Mouse (Mus musculus): ENCODE results near the gene Eif4e2.
A peak's percentile ranks its signal among the peaks of the same experiment; 100 is the strongest.

The Eif4e2 gene

GRCm38 (mm10) chr1:87263257-87263656 is 49.5 kb downstream of the Eif4e2 start:
- DNase-seq (ENCODE audit: low spot score in 2 of 2), result no peak

DNA sequence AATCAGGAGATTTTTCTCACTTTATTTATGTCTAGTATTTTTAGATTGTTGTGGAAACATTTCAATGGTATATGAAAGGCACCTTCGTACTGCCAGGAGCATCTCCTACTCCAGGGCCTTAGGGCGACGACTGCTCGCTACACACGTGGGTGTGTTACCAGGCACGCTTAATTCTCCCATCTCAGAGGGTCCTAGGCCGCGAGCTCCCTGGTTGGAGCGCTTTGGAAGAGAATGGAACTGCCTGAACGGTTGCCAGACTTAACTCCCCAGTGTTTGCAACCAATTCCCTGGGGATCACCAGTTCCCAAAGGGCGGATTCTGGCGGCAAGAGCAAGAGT is 50.1 kb downstream of the Eif4e2 start:
- DNase-seq (ENCODE audit: low spot score in 2 of 2), result no peak

GRCm38 (mm10) chr1:87264134-87265006 is 50.7 kb downstream of the Eif4e2 start, which contains the start of gene Efhd1:
Efhd1 (plus strand) TSS chr1:87264363.
- no peak for DNase-seq (ENCODE audit: low spot score in 2 of 2)

DNA sequence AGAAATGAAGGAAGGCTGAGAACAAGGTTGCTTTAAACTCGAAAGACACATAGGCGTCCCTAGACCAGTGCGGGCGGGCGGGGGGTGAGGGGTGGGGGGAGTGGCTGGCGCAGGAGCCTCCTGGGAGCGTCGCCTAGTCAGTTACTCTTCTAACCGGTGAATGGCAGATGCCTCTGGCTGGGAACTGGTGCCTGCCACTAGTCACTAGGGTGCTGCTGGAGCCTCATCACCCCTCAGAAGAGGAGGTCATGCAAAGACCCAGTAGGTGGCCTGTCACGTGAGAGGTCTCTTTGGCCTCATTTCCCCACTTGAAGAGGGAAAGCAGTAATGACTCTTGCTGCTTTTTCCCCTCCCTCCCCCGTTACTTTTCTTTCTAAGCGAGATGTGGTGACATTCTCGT is 51.5 kb downstream of the Eif4e2 start:
- no peak for DNase-seq (ENCODE audit: low spot score in 2 of 2)

DNA sequence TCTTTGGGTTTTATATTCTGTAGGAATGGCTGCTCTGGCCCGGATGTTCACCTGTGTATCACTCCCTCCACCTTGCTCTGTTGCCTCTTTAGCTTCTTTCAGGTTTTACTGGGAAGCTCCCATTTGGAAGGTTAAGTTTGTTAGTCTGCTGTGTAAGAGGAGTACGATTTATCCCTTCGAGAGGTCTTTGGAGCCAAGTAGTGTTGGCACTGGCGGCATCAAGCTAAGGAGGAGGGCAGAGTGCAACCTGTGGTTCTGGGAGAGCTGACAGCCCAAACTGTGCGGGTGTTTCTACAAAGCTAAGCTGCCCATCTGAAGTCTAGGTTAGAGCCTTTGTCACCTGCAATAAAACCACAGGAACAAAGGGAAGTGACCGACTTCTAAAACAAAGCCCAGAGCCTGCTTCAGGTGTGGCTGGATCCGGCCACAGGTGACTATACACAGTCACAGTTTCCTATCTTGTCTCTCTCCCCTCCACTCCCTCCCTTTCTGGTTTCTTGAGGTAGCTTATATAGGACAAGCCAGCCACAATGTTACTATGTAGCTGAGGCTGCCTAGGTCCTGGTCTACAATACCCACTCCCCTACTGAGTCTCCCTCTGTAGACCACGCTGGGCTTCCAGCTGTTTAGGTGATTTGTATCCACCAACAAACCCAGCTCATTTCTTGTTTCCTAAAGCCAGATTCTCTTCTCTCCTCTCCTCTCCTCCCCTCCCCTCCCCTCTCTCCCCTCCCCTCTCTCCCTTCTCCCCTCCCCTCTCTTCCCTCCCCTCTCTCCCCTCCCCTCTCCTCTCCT is 52.8 kb downstream of the Eif4e2 start:
- DNase-seq (ENCODE audit: low spot score in 2 of 2), result no peak

- no peak for DNase-seq (ENCODE audit: low spot score in 2 of 2)
Observed at GRCm38 (mm10) chr1:87270204-87270603, 56.5 kb downstream of the Eif4e2 start.

DNA sequence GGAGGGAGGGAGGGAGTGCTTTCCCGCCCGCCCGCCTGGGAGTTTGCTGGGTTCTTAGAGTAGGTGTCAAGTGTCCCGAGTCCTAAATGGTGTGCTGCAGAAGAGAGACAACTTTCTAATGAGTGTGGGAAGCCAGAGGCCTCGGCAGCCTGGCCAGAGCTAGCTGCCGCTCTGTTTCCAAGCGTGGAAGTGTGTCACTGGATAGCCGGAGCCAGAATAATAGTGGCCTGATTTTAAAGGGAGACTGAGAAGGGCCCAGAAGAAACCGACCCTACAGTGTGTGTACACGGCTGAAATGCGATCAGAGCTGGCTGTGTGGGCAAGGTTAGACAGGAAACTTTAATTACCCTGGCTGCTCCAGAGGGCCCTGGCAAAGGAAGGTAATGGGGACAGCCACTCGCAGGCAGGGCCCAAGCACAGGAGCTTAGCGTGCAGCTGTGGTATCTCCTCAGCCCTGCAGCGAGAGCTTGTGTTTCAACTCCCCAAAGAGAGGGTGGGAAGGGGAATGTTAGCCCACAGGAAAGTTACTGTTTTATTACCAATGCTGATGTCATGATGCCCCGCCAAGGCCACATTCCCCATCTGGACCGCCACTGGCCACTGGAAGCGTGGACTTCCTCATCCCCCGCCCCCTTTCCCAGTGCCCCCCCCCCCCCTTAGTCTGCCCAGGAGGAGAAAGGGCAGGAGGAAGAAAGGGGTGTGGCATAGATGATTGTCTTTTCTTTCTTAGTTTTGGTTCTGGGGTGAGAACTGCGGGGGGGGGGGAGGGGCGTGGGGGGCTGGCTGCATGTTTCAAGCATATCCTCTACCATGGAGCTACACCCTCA is 57.1 kb downstream of the Eif4e2 start:
- no peak for DNase-seq (ENCODE audit: low spot score in 2 of 2)

DNA sequence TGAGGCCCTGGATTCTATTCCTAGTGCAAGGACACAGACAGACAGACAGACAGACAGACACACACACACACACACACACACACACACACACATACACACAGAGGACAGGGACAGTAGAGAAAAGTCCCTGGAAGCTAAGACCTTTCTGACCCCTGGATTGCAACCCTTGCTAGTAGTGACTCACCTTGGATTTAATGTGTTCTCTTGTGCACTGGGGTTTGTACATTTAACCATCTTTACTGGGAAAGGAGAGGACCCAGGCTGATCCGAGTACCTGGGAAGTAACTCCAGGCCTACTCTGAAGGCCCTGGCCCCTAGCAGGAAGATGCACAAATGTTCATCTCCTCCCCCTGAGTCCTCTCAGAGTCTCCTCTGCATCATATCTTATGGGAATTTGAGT is 57.9 kb downstream of the Eif4e2 start:
- DNase-seq (ENCODE audit: low spot score in 2 of 2), result no peak

- DNase-seq (ENCODE audit: low spot score in 2 of 2), result no peak
Observed at GRCm38 (mm10) chr1:87272462-87272861, 58.7 kb downstream of the Eif4e2 start.

DNA sequence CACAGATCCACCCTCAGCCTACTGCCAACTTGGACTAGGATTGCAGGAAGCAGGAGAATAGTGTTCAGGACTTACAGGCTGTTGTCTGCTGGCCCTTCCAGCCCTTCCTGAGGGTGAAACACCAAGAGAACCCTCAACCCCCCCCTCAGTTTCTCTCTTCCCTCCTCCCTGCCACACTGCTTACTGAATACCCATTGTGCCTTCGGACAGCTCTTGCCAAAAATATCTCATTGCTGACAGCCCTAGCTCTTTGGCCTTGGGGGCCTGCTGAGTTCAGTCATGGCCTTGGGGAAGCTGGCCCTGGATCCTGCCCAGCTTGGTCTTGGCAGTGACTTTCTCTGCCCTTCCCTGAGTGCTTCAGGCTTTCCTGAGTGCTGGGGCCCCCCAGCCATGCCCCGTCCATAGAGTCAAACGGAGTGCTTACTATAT is 59.8 kb downstream of the Eif4e2 start:
- DNase-seq (ENCODE audit: low spot score in 2 of 2), result peak in 1 of 2 experiments; percentile 12

DNA sequence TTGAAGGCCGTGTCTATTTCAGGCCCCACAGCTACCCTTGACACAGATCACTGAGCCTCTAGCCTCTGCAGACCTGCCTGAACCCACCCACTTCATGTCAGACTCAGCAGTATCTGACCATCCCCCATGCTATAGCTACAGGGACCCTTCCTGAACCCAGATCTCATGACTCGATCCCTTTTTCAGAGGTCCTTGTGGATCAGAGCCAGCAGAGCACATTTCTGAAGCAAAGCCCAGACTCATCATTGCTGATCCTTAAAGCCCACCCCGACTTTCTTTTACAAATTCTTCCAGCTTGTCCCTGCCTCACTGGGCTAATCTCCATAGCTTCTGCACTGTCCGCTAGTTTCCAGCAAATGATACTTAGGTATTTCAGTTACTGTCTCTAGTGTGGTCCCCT is 60.4 kb downstream of the Eif4e2 start:
- no peak for DNase-seq (ENCODE audit: low spot score in 2 of 2)

- DNase-seq (ENCODE audit: low spot score in 2 of 2), result no peak
Observed at GRCm38 (mm10) chr1:87275151-87275550, 61.4 kb downstream of the Eif4e2 start.

GRCm38 (mm10) chr1:87276056-87276455 is 62.3 kb downstream of the Eif4e2 start:
- DNase-seq (ENCODE audit: low spot score in 2 of 2), result no peak

- no peak for DNase-seq (ENCODE audit: low spot score in 2 of 2)
Observed at GRCm38 (mm10) chr1:87280281-87280680, 66.6 kb downstream of the Eif4e2 start.

DNA sequence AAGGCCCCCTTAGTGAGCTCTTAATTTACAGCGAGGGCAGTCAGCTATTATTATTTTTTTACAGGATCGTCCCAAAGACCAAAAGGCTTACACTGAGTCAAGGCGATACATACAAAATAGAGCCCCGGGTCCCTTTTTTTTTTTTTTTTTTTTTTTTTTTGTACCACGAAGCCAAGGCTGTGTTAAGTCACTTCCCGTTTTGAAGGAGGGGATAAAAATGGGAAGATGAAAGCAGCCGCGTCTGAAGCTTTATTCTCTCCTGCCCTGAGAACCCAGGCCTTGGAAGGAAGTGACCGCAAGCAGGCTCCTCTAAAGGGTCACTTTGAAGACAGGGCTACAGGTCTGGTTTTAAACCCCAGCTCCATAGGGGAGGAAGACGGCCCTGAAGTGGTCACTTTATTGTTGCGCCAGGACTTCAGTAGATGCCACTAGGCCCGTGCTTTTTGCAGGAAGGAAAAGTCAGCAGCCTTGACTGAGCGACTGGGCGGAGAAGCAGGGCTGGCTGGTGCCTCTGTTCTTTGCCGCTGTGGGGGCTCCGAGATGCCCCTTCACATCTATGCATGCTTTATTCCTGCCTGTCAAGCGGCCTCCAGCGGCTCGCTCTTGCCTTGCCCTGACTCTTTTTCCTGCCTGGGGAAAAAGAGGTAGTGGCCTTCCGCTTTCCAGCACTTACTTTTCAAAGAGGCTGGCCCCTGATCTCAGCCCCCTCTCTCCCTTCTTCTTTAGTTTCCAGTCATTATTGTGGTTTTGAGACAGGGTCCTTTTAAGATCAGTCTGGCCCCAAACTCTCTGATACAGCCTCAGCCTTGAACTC is 68.1 kb downstream of the Eif4e2 start:
- no peak for DNase-seq (ENCODE audit: low spot score in 2 of 2)

- DNase-seq (ENCODE audit: low spot score in 2 of 2), result no peak
Observed at GRCm38 (mm10) chr1:87282413-87282788, 68.7 kb downstream of the Eif4e2 start.

GRCm38 (mm10) chr1:87283410-87283960 is 69.8 kb downstream of the Eif4e2 start:
- no peak for DNase-seq (ENCODE audit: low spot score in 2 of 2)

DNA sequence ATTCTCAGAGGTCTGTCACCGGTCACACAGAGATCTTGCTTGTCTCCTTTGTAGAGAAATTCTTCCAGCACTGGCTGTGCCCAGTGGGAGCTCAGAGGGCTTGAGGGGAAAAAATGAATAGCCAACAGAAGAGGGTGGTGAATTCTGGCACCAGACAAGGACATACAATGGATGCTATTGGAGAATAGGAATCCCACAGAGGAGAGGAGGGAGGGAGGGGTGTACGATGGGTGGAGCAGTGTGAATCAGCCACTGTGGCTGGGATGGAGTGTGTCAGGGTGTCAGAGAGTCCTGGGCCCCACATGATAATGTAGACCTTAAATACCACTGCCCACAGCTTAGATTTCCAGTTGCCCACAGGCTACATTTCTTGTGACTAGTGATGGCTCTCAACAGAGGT is 73.4 kb downstream of the Eif4e2 start:
- DNase-seq (ENCODE audit: low spot score in 2 of 2), result no peak

Data from right cerebral cortex, postnatal 36 days (tissue).